Mouse (Mus musculus): ENCODE measurements around the gene Pde1c. TPM values are rescaled to one million over a fixed set of nuclear protein-coding genes. Genes with fewer than 3 reads are reported as not detected.

The Pde1c gene
- polyA plus RNA-seq, 2 experiments = 0.45 to 0.46 TPM

- Histone ChIP-seq H3K4me1 (replicated peaks; ENCODE audit: control insufficient read depth in 2 of 2, insufficient read depth in 2 of 2, low read length in 1 of 2) (no peaks in the 10 kb centered on the region), H3K27ac (no peak overlapping the region), H3K36me3 (replicated peaks; ENCODE audit: control insufficient read depth, insufficient read depth, low read depth) (no peaks in the 10 kb centered on the region), H3K4me2 (ENCODE audit: low read depth) (no peak overlapping the region), H3K27me3 (ENCODE audit: control insufficient read depth, insufficient read depth, low read length) (no peaks in the 10 kb centered on the region; the same call in 1 of the 2 replicates), H3K9me3 (ENCODE audit: control insufficient read depth, low read length) (no peaks in the 10 kb centered on the region), H3K4me3 (ENCODE audit: insufficient read depth in 1 of 2, low read depth in 2 of 2, low read length in 2 of 2) (no peak overlapping the region), H3K9ac (replicated peaks) (no peak overlapping the region)
- ATAC-seq (ENCODE audit: insufficient read depth) (no peak), DNase-seq (ENCODE audit: low read depth in 3 of 3, low spot score in 3 of 3) (no peak)
- TF ChIP-seq CTCF (IDR thresholded peaks at IDR 0.05; ENCODE audit: low read depth) (no peak), EP300 (IDR thresholded peaks at IDR 0.05; ENCODE audit: low read depth) (no peak)
- 45% methylated on average over 3 of the region's 3 CpGs for WGBS (ENCODE audit: insufficient replicate concordance)
Observed at GRCm38 (mm10) chr6:56130493-56131159, 438.3 kb downstream of the Pde1c start.

GRCm38 (mm10) chr6:56099520-56100101 lies 469.3 kb downstream of the Pde1c start:
- Histone ChIP-seq H3K4me2 (ENCODE audit: low read depth) (no peak overlapping the region), H3K4me1 (replicated peaks; ENCODE audit: control insufficient read depth in 2 of 2, insufficient read depth in 2 of 2, low read length in 1 of 2) (no peaks in the 10 kb centered on the region), H3K36me3 (replicated peaks; ENCODE audit: control insufficient read depth, insufficient read depth, low read depth) (no peaks in the 10 kb centered on the region), H3K27ac (no peak overlapping the region), H3K9ac (replicated peaks) (no peak overlapping the region), H3K27me3 (ENCODE audit: control insufficient read depth, insufficient read depth, low read length) (no peaks in the 10 kb centered on the region), H3K4me3 (ENCODE audit: insufficient read depth in 1 of 2, low read depth in 2 of 2, low read length in 2 of 2) (no peak overlapping the region), H3K9me3 (ENCODE audit: control insufficient read depth, low read length) (no peaks in the 10 kb centered on the region)
- 59% methylated on average over 2 of the region's 2 CpGs for WGBS (ENCODE audit: insufficient replicate concordance)
- DNase-seq (ENCODE audit: low read depth in 3 of 3, low spot score in 3 of 3) (no peak), ATAC-seq (ENCODE audit: insufficient read depth) (no peak)
- TF ChIP-seq CTCF (IDR thresholded peaks at IDR 0.05; ENCODE audit: low read depth) = no peak
- no peak for TF ChIP-seq EP300 (IDR thresholded peaks at IDR 0.05; ENCODE audit: low read depth)

GRCm38 (mm10) chr6:56098427-56098826 lies 470.5 kb downstream of the Pde1c start:
- TF ChIP-seq CTCF (IDR thresholded peaks at IDR 0.05; ENCODE audit: low read depth) = no peak
- TF ChIP-seq EP300 (IDR thresholded peaks at IDR 0.05; ENCODE audit: low read depth) = no peak
- no peak overlapping the region for H3K9ac ChIP-seq (replicated peaks)
- WGBS (ENCODE audit: insufficient replicate concordance) = 51% methylated on average over 5 of the region's 5 CpGs
- no peaks in the 10 kb centered on the region for H3K36me3 ChIP-seq (replicated peaks; ENCODE audit: control insufficient read depth, insufficient read depth, low read depth)
- no peak for ATAC-seq (ENCODE audit: insufficient read depth)
- no peak overlapping the region for H3K4me3 ChIP-seq (ENCODE audit: insufficient read depth in 1 of 2, low read depth in 2 of 2, low read length in 2 of 2)
- no peak overlapping the region for H3K4me2 ChIP-seq (ENCODE audit: low read depth)
- H3K27ac ChIP-seq = no peak overlapping the region
- no peaks in the 10 kb centered on the region for H3K27me3 ChIP-seq (ENCODE audit: control insufficient read depth, insufficient read depth, low read length)
- no peaks in the 10 kb centered on the region for H3K9me3 ChIP-seq (ENCODE audit: control insufficient read depth, low read length)
- DNase-seq (ENCODE audit: low read depth in 3 of 3, low spot score in 3 of 3) = no peak
- no peaks in the 10 kb centered on the region for H3K4me1 ChIP-seq (replicated peaks; ENCODE audit: control insufficient read depth in 2 of 2, insufficient read depth in 2 of 2, low read length in 1 of 2)

GRCm38 (mm10) chr6:56076378-56076805 lies 492.5 kb downstream of the Pde1c start:
- Histone ChIP-seq H3K4me1 (replicated peaks; ENCODE audit: control insufficient read depth in 2 of 2, insufficient read depth in 2 of 2, low read length in 1 of 2) (no peaks in the 10 kb centered on the region), H3K4me2 (ENCODE audit: low read depth) (no peak overlapping the region), H3K4me3 (ENCODE audit: insufficient read depth in 1 of 2, low read depth in 2 of 2, low read length in 2 of 2) (no peak overlapping the region), H3K27ac (no peak overlapping the region), H3K9ac (replicated peaks) (no peak overlapping the region), H3K27me3 (ENCODE audit: control insufficient read depth, insufficient read depth, low read length) (no peaks in the 10 kb centered on the region), H3K36me3 (replicated peaks; ENCODE audit: control insufficient read depth, insufficient read depth, low read depth) (no peaks in the 10 kb centered on the region), H3K9me3 (ENCODE audit: control insufficient read depth, low read length) (no peaks in the 10 kb centered on the region)
- no peak for ATAC-seq (ENCODE audit: insufficient read depth)
- no peak for DNase-seq (ENCODE audit: low read depth in 3 of 3, low spot score in 3 of 3)
- TF ChIP-seq CTCF (IDR thresholded peaks at IDR 0.05; ENCODE audit: low read depth) (no peak), EP300 (IDR thresholded peaks at IDR 0.05; ENCODE audit: low read depth) (no peak)
- 45% methylated on average over 4 of the region's 4 CpGs for WGBS (ENCODE audit: insufficient replicate concordance)

GRCm38 (mm10) chr6:56068516-56068915 lies 500.4 kb downstream of the Pde1c start:
- no peak overlapping the region for H3K4me2 ChIP-seq (ENCODE audit: low read depth)
- H3K27me3 ChIP-seq (ENCODE audit: control insufficient read depth, insufficient read depth, low read length) = no peaks in the 10 kb centered on the region
- H3K36me3 ChIP-seq (replicated peaks; ENCODE audit: control insufficient read depth, insufficient read depth, low read depth) = no peaks in the 10 kb centered on the region
- no peaks in the 10 kb centered on the region for H3K4me1 ChIP-seq (replicated peaks; ENCODE audit: control insufficient read depth in 2 of 2, insufficient read depth in 2 of 2, low read length in 1 of 2)
- no peak overlapping the region for H3K9ac ChIP-seq (replicated peaks)
- no peak overlapping the region for H3K4me3 ChIP-seq (ENCODE audit: insufficient read depth in 1 of 2, low read depth in 2 of 2, low read length in 2 of 2)
- DNase-seq (ENCODE audit: low read depth in 3 of 3, low spot score in 3 of 3) = no peak
- H3K27ac ChIP-seq = no peak overlapping the region
- no peak for ATAC-seq (ENCODE audit: insufficient read depth)
- TF ChIP-seq EP300 (IDR thresholded peaks at IDR 0.05; ENCODE audit: low read depth) (no peak), CTCF (IDR thresholded peaks at IDR 0.05; ENCODE audit: low read depth) (no peak)
- no peaks in the 10 kb centered on the region for H3K9me3 ChIP-seq (ENCODE audit: control insufficient read depth, low read length)
